Mouse (Mus musculus) CD8-positive naive resting alpha-beta T cell, adult 2 months (primary cell): ENCODE data around the gene Gm16253.
"Not testable (repeated sequence)": the region's sequence is repeated elsewhere in the genome, so short reads cannot be mapped to it uniquely, and the experiment has no call there.

Experiments
- DNase-seq, 2 experiments: peaks; one replicate each; pipeline ENCODE4 v3.0.0; 2022; ENCODE audit warnings: low read depth in 2 of 2, low spot score in 2 of 2

The Gm16253 gene

DNA sequence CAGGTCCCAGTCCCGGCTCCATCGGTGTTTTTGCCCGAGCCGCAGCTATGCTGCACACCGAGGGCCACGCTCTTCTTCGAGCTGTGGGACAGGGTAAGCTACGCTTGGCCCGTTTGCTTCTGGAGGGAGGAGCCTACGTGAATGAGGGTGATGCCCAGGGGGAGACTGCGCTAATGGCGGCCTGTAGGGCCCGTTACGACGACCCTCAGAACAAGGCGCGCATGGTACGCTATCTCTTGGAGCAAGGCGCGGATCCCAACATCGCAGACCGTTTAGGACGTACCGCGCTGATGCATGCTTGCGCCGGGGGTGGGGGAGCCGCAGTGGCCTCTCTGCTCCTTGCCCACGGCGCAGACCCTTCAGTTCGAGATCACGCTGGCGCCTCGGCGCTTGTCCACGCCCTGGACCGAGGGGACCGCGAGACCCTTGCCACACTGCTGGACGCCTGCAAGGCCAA lies 20.7 kb downstream of the Gm16253 start:
- no peak for DNase-seq

DNA sequence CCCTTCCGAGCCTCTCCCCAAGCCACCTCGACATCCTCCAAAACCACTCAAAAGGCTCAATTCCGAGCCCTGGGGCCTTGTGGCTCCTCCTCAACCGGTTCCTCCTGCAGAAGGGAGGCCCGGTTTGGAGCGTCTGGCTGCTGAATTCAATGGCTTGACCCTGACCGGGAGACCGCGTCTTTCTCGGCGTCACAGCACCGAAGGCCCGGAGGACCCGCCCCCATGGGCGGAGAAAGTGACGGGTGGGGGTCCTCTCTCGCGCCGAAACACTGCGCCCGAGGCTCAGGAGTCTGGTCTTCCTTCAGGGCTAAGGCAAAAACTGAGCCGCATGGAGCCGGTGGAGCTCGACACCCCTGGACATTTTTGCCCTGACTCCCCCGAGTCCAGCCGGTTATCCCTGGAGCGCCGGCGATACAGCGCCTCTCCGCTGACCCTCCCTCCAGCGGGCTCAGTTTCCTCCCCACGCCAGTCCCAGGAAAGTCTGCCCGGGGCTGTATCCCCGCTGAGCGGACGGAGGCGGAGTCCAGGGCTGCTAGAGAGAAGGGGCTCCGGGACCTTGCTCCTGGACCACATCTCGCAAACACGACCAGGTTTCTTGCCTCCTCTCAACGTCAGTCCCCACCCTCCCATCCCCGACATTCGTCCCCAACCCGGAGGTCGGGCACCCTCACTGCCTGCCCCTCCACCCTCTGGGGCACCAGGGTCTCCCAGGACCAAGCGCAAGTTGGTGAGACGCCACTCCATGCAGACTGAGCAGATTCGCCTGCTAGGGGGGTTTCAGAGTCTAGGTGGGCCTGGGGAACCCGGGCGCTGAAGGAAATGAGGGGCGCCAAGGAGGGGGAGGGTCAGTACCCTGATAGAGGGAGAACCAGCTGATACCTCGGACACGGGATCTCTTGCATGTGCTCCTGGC lies 21.6 kb downstream of the Gm16253 start:
- DNase-seq, result no peak

DNA sequence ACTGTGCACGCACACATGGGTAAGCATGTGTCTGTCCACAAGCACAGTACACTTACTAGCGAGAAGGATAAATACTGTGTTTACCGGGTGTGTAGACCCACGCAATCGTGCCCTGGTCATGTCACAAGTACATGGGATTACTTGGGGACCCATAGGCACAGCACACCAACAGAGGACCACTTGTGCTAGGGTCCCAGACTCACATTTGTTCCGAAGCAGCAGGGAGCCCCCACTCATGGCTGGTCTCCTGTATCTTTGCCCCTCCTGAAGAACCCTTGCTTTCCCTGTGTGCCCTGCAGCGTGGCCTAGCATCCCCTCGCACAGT lies 22.2 kb downstream of the Gm16253 start:
- DNase-seq, result no peak

DNA sequence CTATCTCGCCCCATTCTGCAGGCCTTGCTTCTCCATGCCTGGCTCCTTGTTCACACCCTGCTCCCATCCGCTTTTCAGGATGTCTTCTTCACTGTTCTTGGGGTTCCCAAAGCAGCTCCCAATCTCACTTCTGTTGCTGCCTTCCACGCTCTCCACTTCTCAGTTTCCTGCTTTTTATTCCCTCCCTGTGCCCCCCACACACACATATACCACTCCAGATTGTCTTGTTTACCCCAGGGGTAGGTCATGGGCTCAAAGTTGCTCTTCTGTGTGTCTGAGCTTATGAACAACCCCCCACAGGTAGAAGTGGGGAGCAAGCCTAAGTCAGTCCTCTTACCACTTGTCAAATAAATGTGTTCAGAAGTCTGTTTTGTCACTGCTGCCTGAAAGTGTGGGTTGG lies 22.6 kb downstream of the Gm16253 start:
- DNase-seq, result no peak

DNA sequence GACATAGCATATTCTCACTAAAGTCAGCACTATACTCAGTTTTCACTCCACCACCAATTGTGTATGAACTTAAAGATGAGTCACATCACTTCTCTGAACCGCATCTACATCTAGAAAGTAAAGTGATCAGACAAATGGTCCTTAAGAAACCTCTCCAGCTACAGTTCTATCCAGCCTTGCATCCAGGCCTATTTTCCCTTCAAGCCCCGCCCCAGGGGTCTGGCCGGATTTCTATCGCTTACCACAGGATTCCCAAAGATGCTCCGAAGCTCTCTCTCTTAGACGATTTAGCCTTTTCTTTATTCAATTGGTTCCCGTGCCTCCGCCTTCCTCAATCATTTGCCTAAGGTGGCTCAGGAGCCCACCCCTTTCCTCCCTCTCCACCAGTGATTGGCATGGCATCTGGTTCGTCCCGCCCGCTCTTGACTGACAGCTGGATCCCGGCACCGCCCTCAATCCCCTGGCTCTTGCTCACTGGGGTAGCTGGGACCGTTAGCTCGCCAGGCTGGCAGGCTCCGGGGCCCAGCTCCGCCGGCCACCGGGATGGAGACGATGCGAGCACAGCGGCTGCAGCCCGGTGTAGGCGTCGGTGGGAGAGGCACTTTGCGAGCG lies 24.0 kb downstream of the Gm16253 start, which contains the start of gene Lix1l:
Lix1l (plus strand) TSS at position 511 of the 612 bp plus-strand sequence.
- DNase-seq, result peak; percentile 67 to 74

DNA sequence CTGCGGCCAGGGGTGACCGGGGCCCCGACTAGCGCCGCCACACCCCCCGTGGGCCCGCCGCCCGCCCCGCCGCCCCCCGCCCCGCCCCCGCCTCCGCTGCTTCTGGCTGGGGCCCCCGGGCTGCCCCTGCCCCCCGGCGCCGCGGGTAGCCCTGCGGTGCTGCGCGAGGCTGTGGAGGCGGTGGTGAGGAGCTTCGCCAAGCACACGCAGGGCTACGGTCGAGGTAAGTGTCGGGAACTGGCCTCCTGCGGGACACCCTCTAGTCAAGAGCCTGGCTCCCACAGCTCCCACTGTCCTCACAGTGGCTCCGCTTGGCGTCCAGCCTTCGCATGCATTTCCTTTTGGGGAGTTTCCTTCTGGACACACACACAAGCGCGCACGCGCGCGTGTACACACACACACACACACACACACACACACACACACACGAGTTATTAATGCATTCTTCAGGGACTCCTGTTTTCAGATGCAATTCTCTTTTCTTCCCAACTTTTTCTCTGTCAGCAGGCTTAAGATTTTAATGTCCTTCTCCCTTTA lies 24.5 kb downstream of the Gm16253 start:
- DNase-seq, result no peak

DNA sequence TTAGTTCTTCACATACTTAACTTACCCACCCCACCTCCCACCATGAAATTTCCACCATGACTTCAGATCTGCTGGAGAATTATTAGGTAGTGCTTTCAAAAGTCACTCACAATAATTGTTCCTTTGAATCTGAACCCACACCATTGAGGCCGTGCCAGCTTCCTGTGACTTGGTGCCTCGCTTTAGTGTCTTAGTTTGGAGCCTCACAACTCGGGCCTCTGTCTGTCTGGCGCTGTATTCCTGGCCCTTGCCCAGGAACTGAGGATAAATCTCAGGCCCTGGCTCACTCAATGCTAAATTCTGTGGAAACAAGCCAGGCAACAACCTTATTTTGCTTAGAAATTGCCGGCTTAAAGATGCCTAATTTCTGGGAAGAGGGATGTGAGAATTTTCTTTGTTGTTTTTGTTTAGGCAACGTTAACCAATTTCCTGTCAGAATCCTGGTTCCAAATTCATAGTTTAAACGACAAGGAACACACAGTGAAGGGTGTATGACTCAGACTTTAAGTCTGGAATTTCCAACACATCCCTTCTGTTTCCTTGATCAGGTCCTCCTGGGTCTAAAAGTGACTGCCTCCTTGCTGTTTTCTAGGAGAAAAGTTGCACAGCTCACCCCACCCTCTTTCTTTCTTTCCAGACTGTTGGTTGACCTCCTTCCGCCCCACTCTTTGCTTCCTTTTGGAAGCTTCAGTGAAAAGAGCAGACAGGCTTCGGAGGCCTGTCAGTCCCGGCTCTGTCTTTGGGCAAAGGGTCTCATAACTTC lies 25.3 kb downstream of the Gm16253 start:
- no peak for DNase-seq

DNA sequence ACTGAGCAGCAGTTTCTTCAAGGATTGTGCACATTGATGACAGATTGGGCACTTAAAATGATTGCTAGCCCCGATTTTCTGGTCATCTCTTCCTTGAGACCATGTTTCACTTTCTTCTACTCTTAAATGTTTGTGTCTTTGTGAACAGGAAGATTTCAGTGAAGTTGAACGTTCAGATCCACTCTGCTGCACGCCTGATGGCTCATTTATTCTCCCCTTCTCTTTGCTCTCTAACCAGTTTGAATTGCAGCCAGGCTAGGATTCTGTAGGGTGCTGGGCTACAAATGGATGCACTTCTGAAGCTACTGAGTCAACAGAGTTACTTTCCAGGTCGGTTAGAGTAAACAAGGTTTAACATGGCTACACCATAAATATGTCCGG lies 25.9 kb downstream of the Gm16253 start:
- DNase-seq, result no peak

DNA sequence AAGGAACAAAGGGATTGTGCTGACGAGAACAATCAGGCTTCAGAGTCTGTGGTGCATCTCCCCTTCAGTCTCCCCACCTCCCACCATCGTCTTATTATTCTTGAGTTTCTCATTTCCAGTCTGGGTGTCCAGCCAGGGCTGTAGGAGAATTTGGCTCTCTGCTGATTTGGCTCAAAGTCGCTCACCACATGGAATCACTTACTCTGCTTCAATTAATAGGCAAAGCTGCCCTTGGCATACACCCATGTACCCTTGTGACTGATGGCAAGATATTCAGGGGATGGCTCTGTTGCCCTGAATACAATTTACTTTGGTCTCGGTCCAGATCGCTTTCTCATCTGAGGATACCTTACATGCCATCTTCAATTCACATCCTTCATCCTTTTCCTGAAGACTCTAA lies 26.5 kb downstream of the Gm16253 start:
- DNase-seq, result no peak

DNA sequence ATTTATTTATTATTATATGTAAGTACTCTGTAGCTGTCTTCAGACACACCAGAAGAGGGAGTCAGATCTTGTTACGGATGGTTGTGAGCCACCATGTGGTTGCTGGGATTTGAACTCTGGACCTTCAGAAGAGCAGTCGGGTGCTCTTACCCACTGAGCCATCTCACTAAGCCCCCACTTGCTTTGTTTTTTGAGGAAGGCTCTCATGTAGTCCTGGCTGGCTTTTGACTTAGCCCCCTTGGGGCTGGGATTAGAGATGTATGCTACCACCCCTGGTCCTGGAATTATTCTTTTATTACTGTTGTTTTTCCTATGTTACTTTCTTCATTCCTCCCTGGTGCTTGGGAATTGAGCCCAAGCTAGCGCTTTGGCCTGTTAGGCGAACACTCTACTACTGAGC lies 29.2 kb downstream of the Gm16253 start:
- not testable (repeated sequence) for DNase-seq

DNA sequence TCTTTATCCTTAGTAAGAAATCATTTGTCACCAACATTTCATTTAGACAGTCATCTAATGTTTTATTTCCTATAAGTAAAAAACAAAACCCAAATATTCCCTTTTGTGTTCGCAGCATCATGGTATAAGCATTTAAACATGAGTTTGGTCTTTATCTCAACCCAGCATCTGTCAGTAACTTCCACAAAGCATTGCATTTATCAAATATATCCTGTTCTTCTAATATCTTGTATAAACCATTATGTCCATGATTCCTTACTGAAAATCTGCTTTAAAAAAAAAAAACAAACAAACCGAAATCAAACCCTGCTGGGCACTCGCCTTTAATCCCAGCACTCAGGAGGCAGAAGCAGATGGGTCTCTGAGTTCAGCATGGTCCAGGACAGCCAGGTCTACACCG lies 29.8 kb downstream of the Gm16253 start:
- DNase-seq, result no peak

DNA sequence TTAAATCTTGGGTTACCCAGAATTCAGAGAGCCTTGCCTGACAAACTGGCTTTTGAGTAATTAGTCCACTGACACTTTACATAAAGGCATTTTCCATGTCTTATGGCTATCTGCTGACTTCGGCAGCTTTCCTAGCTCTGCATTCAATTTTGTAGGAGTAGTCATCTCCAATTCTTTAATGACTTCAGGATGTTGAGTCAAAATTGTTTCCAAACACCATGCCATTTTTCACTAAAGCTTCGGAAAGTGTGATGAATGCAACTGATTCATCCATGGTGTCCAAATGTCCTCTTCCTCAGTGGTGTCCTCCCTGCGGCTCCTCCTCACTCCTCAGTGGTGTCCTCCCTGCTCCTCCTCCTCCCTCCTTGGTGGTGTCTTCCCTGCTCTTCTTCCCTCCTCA lies 41.2 kb downstream of the Gm16253 start:
- DNase-seq, result no peak

DNA sequence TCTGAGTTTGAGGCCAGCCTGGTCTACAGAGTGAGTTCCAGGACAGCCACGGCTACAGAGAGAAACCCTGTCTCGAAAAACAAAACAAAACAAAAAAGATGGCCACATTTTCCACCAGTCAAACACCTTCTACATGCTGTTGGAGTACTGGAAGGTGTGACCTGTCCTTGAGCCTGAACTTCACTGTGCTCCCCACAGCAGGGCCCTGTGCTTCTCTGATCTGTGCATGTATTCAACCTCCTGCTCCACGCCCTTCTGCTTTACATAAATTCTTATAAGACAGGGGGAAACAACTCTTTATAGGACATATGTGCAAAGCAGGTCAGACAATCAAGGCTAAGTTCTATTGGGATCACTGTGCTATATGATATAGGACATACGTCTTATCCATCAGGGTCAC lies 46.4 kb downstream of the Gm16253 start:
- DNase-seq, result no peak

DNA sequence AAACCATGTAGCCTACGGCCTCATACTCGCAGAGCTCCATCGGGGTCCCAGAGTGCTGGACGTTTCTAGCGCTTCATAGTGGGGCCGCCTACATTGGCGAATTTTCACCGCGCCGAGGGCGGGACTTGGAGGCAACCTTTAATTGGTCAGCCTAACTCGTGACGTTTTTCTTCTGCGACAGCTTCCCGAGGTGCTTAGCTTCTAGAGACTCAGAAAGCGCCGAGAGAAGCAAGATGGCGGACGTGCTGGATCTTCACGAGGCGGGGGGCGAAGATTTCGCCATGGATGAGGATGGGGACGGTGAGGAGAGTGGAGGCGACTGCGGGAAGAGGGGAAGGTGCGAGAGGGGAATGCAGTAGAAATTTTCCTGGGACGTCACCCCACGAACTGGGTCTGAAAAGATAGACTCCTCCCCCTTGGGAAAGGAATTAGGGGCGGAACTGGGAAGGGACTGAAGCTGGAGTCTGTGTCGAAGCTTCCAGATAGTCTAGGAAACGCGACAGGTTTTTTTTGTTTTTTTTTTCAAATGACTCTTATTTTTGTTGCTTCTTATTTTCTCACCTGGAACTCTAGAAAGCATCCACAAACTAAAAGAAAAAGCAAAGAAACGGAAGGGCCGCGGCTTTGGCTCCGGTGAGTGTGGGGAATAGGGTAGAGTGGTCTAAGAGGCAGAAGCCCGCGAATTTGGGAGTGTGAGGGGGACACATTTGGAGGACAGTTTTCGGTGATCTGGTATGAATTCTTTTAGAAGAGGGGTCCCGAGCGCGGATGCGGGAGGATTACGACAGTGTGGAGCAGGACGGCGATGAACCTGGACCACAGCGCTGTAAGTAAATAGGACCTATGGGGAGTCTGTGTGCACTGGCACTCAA lies 53.2 kb downstream of the Gm16253 start, which contains the start of gene Rbm8a:
Rbm8a (plus strand) TSS at position 205 of the 872 bp plus-strand sequence.
- DNase-seq, result peak; percentile 84 to 92
